Mouse (Mus musculus) bone marrow, adult 2 months (tissue): ENCODE measurements around the gene Rrp36.

Experiments
- CTCF ChIP-seq: fragments of 200-500 bp; IDR thresholded peaks from 2 replicates; pipeline ENCODE4 v1.5.1; 2011; ENCODE audit warnings: low read length, control low read depth; ENCODE audit not compliant: control insufficient read depth, insufficient read depth
- POLR2A ChIP-seq: fragments of 200-500 bp; IDR thresholded peaks from 2 replicates; pipeline ENCODE4 v1.6.1; 2011; ENCODE audit warnings: low read depth, mild to moderate bottlenecking, control low read depth, low read length, borderline replicate concordance; ENCODE audit not compliant: control insufficient read depth

GRCm38 (mm10) chr17:46647279-46647678 lies 26.9 kb downstream of the Rrp36 start:
- no peak for TF ChIP-seq POLR2A
- no peak for TF ChIP-seq CTCF
